Mouse (Mus musculus): Measurements from ENCODE around the gene Pacsin2.

DNA sequence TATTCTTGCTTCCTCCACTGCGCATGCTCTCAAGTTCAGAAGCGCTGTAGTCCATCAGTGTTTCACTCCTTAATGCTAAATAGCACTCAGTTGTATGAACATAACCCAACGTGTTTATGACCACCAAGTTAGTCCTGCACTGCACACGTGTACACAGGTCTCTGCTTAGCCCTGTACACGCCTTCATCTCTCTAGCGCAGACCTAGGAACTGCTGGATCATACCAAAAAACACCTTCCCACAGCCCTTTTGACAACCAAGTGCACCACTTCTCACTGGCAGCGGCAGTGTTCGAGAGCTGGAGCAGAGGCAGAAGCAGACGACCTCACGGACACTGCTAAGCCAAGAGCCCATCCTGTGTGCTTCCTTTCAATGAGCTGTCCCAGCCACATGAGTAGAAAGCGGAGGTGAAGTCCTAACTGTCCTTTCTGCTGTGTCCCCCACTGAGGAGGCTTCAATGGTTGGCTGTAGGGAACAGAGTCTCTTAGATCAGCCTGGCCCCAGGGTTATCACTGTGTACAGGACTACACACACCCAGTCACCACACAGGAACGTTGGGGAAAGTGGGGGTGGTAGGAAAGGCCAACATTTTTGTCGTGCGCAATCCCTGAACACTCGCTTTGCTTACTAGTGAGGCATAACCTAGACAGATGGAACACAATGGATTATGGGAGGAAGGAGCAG is 42.0 kb downstream of the Pacsin2 start:
- no peak for TF ChIP-seq CTCF (IDR thresholded peaks at IDR 0.05; ENCODE audit: extremely low read depth, insufficient read length, insufficient replicate concordance, low read depth, low read length)
- TF ChIP-seq POLR2A (IDR thresholded peaks at IDR 0.05; ENCODE audit: low read depth, low read length) = no peak
